7 mouse cellular contexts compared by ENCODE assay signal in the genomic region with DNA sequence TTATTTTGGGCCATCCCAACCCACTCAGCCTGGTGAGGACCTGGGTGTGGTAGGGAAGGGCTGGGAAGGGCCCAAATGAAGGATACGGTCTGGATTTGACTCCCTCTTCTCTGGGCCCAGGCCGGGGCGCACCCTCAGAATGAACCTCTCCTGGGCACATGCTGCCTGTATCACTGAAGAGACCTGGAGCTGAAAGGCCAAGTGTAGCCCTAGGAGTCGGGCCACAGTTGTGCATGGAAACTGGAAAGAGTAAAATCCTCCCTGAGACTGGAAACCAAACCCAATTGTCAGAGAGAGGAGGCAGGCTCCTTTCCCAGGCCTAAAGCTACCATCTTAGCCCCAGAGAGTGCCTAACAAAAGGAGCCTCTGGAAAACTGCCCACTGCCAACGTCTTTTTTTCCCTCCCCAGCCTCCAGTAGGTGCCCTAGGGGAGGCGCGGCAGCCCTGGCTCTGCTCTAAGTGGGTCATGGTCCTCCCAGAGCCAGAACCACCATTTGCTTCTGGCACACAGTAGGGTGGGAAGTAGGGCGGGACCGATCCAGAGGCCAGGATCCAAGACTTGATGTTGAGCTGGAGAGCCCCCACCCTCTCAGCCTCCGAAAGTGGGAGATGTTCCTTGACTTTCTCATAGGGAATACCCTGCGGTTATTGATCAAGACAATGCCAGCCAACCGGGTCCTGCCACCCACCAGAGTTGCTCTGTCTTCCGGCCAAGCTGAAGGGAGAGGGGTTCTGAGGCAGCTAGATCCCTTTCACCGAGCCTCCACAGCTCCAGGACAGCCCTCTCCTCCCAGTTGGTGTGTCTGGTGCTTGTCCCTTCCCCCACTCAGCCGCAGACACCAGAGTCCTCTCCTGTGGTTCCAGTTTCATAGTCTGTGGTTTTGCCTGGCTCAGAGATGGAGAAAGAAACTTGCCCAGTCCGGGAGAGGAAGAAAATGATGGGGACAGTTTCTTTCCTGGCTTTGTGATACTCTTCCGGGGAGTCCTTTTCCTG. TPM values are rescaled to one million over a fixed set of nuclear protein-coding genes. Genes with fewer than 3 reads are reported as not detected.
DNase-seq lines count a peak whose midpoint lies in the region; ATAC-seq and TF ChIP-seq lines count a peak whose summit lies in the region.

No protein-coding gene starts in this region.

- peaks cover 56% of the 10 kb centered on the region for H3K79me2 ChIP-seq in myocyte (ENCODE audit: control insufficient read depth, insufficient read depth)

- H3ac ChIP-seq in myocyte (ENCODE audit: control insufficient read depth, insufficient read length) = peak overlapping the region; percentile 79

- H3K36me3 ChIP-seq in heart, embryonic 10.5 days = peaks cover 45% of the 10 kb centered on the region
- peaks cover 41% of the 10 kb centered on the region for H3K36me3 ChIP-seq in limb, embryonic 13.5 days
- H3K36me3 ChIP-seq in myocyte (ENCODE audit: control insufficient read depth, insufficient read depth) = no peaks in the 10 kb centered on the region

- peak overlapping the region; percentile 100 for H3K27ac ChIP-seq in heart, embryonic 10.5 days
- H3K27ac ChIP-seq in limb, embryonic 13.5 days = peak overlapping the region; percentile 98

- peak; percentile 44 for DNase-seq in ovary, postnatal 36 days (ENCODE audit: low spot score)
- DNase-seq in ovary, postnatal 10 days (ENCODE audit: low spot score) = no peak
- no peak for DNase-seq in heart, embryonic 10.5 days (ENCODE audit: low spot score)
- DNase-seq in spleen, postnatal 14 days (ENCODE audit: low spot score in 2 of 2) = no peak

- 30% methylated on average over 17 of the region's 17 CpGs for WGBS in heart, embryonic 10.5 days
- 26% methylated on average over 17 of the region's 17 CpGs for WGBS in limb, embryonic 13.5 days

- H3K4me3 ChIP-seq in heart, embryonic 10.5 days = peak overlapping the region; percentile 90
- H3K4me3 ChIP-seq in limb, embryonic 13.5 days = peak overlapping the region; percentile 95
- H3K4me3 ChIP-seq in myocyte = peak overlapping the region; percentile 90

- ATAC-seq in common myeloid progenitor, adult 5-6 weeks (replicated peaks; ENCODE audit: low read depth, poor library complexity, severe bottlenecking) = peak; percentile 81
- ATAC-seq in limb, embryonic 13.5 days (ENCODE audit: low FRiP score, low read depth) = no peak

- peaks cover 59% of the 10 kb centered on the region for H3K4me1 ChIP-seq in heart, embryonic 10.5 days
- H3K4me1 ChIP-seq in limb, embryonic 13.5 days = peaks cover 47% of the 10 kb centered on the region

- peak; percentile 58 for TF ChIP-seq POLR2A in myocyte (IDR thresholded peaks at IDR 0.05; ENCODE audit: insufficient read length, low read depth)

- H3K9ac ChIP-seq in limb, embryonic 13.5 days = peak overlapping the region; percentile 99

- no peaks in the 10 kb centered on the region for H3K27me3 ChIP-seq in heart, embryonic 10.5 days (ENCODE audit: insufficient read depth, poor library complexity, severe bottlenecking)
- H3K27me3 ChIP-seq in limb, embryonic 13.5 days = no peaks in the 10 kb centered on the region
- H3K27me3 ChIP-seq in myocyte (ENCODE audit: control insufficient read depth, insufficient read depth, insufficient read length) = no peaks in the 10 kb centered on the region

- H3K9me3 ChIP-seq in heart, embryonic 10.5 days = no peaks in the 10 kb centered on the region
- no peaks in the 10 kb centered on the region for H3K9me3 ChIP-seq in limb, embryonic 13.5 days

- peak overlapping the region; percentile 96 for H3K4me2 ChIP-seq in limb, embryonic 13.5 days (replicated peaks)
- H3K4me2 ChIP-seq in myocyte (ENCODE audit: low read depth) = peak overlapping the region; percentile 85

TF ChIP-seq in myocyte, 11 proteins besides CTCF, POLR2A, EP300 and RAD21:
- TF ChIP-seq MAX (IDR thresholded peaks at IDR 0.05; ENCODE audit: low read depth) = no peak
- no peak for TF ChIP-seq USF1 (IDR thresholded peaks at IDR 0.05; ENCODE audit: low read depth)
- TF ChIP-seq MYOD1 (IDR thresholded peaks at IDR 0.05; ENCODE audit: control insufficient read depth in 1 of 3, insufficient read length in 2 of 3, low read depth in 2 of 3) = peak in 2 of 3 experiments; percentile 8 to 55
- TF ChIP-seq CEBPB (IDR thresholded peaks at IDR 0.05; ENCODE audit: insufficient read depth, poor library complexity, severe bottlenecking) = no peak
- no peak for TF ChIP-seq TCF3 (IDR thresholded peaks at IDR 0.05; ENCODE audit: insufficient read length, low read depth)
- TF ChIP-seq E2F4 (IDR thresholded peaks at IDR 0.05; ENCODE audit: insufficient read depth) = no peak
- no peak for TF ChIP-seq SRF (IDR thresholded peaks at IDR 0.05; ENCODE audit: control insufficient read depth, insufficient read length, low read depth)
- TF ChIP-seq MYOG (IDR thresholded peaks at IDR 0.05; ENCODE audit: control insufficient read depth in 1 of 3, insufficient read depth in 1 of 3, insufficient read length in 2 of 3, low read depth in 2 of 3) = peak in 1 of 3 experiments; percentile 74
- TF ChIP-seq REST (IDR thresholded peaks at IDR 0.05; ENCODE audit: insufficient read depth, insufficient read length) = no peak
- TF ChIP-seq TCF12 (IDR thresholded peaks at IDR 0.05; ENCODE audit: insufficient read depth, poor library complexity, severe bottlenecking) = peak; percentile 6
- TF ChIP-seq POLR2AphosphoS2 (IDR thresholded peaks at IDR 0.05; ENCODE audit: insufficient read length, low read depth) = peak; percentile 72

RNA-seq across cellular contexts. Expression of a gene that starts 1.7 kb away (rescaled TPM):
- total RNA-seq in common myeloid progenitor, adult 5-6 weeks (2017) = 12.5 and 18.6 TPM in 2 replicates
- polyA plus RNA-seq in heart, embryonic 10.5 days (2016; fragmentation: Nextera tagmentation; extraction: Ambion mirVana) = 80.3 and 108 TPM in 2 replicates
- 198 and 204 TPM in 2 replicates for polyA plus RNA-seq in limb, embryonic 13.5 days (2015; fragmentation: Nextera tagmentation; extraction: Ambion mirVana)
- polyA plus RNA-seq in myocyte (2012; fragmentation: generic; extraction: Trizol) = 108 TPM

RNA-seq across cellular contexts. Expression of a gene that starts 6.4 kb away (rescaled TPM):
- total RNA-seq in common myeloid progenitor, adult 5-6 weeks (2017) = 139 and 219 TPM in 2 replicates
- polyA plus RNA-seq in heart, embryonic 10.5 days (2016; fragmentation: Nextera tagmentation; extraction: Ambion mirVana) = 222 and 228 TPM in 2 replicates
- polyA plus RNA-seq in limb, embryonic 13.5 days (2015; fragmentation: Nextera tagmentation; extraction: Ambion mirVana) = 224 and 233 TPM in 2 replicates
- 483 TPM for polyA plus RNA-seq in myocyte (2012; fragmentation: generic; extraction: Trizol)

RNA-seq across cellular contexts. Expression of a gene that starts 15.6 kb away (rescaled TPM):
- total RNA-seq in common myeloid progenitor, adult 5-6 weeks (2017) = 4.5 and 6.6 TPM in 2 replicates
- 6.2 and 8.4 TPM in 2 replicates for polyA plus RNA-seq in heart, embryonic 10.5 days (2016; fragmentation: Nextera tagmentation; extraction: Ambion mirVana)
- 5.1 and 6.1 TPM in 2 replicates for polyA plus RNA-seq in limb, embryonic 13.5 days (2015; fragmentation: Nextera tagmentation; extraction: Ambion mirVana)
- polyA plus RNA-seq in myocyte (2012; fragmentation: generic; extraction: Trizol) = 6.8 TPM

RNA-seq across cellular contexts. Expression of a gene that starts 30.8 kb away (rescaled TPM):
- 28.8 and 46.5 TPM in 2 replicates for total RNA-seq in common myeloid progenitor, adult 5-6 weeks (2017)
- polyA plus RNA-seq in heart, embryonic 10.5 days (2016; fragmentation: Nextera tagmentation; extraction: Ambion mirVana) = 44.8 and 51.0 TPM in 2 replicates
- 31.0 and 34.4 TPM in 2 replicates for polyA plus RNA-seq in limb, embryonic 13.5 days (2015; fragmentation: Nextera tagmentation; extraction: Ambion mirVana)
- polyA plus RNA-seq in myocyte (2012; fragmentation: generic; extraction: Trizol) = 81.8 TPM

RNA-seq across cellular contexts. Expression of a gene that starts 42.8 kb away (rescaled TPM):
- 0.53 and 1.7 TPM in 2 replicates for total RNA-seq in common myeloid progenitor, adult 5-6 weeks (2017)
- 2.4 and 3.8 TPM in 2 replicates for polyA plus RNA-seq in heart, embryonic 10.5 days (2016; fragmentation: Nextera tagmentation; extraction: Ambion mirVana)
- polyA plus RNA-seq in limb, embryonic 13.5 days (2015; fragmentation: Nextera tagmentation; extraction: Ambion mirVana) = 2.8 and 3.2 TPM in 2 replicates
- polyA plus RNA-seq in myocyte (2012; fragmentation: generic; extraction: Trizol) = 0.20 TPM
